Mouse (Mus musculus) liver, embryonic 14.5 days (tissue): ENCODE results near the gene Ext2. TPM values are rescaled to one million over a fixed set of nuclear protein-coding genes. Genes with fewer than 3 reads are reported as not detected.

ENCODE experiments used
- ATAC-seq: fragments of 200-750 bp; cut with Nextera tagmentation; 2 replicates; pipeline ENCODE4 v1.8.0; 2017; ENCODE audit warnings: moderate number of reproducible peaks, mild to moderate bottlenecking, moderate library complexity; ENCODE audit not compliant: insufficient read depth
- DNase-seq, 3 experiments: peaks; one replicate each; pipeline ENCODE4 v3.0.0-alpha.2; 2012 to 2013; ENCODE audit warnings: low read depth in 3 of 3, low spot score in 3 of 3
- H3K27ac ChIP-seq: fragments of 300-500 bp; sonication (generic); 2 replicates; pipeline ENCODE4 v1.5.1; 2014; ENCODE audit warnings: moderate library complexity, mild to moderate bottlenecking, control low read depth, inconsistent platforms
- H3K27me3 ChIP-seq: fragments of 300-500 bp; sonication (generic); 2 replicates; pipeline ENCODE4 v1.6.1; 2014; ENCODE audit warnings: mild to moderate bottlenecking, low read length, moderate library complexity; ENCODE audit not compliant: control insufficient read depth, insufficient read depth
- H3K36me3 ChIP-seq: fragments of 300-500 bp; sonication (generic); replicated peaks from 2 replicates; pipeline ENCODE4 v1.6.1; 2014; ENCODE audit warnings: low read depth; ENCODE audit not compliant: control insufficient read depth, insufficient read depth
- H3K4me1 ChIP-seq, 2 experiments: fragments of 200-500 bp in 1 of 2; fragments of 300-500 bp in 1 of 2; sonication (generic) in 1 of 2; replicated peaks; 2 replicates each; pipeline ENCODE4 v1.6.1; 2012 to 2014; ENCODE audit warnings: antibody characterized with exemption in 1 of 2, inconsistent platforms in 1 of 2, low read length in 1 of 2; ENCODE audit not compliant: control insufficient read depth in 2 of 2, insufficient read depth in 2 of 2
- H3K4me2 ChIP-seq: fragments of 300-500 bp; sonication (generic); 2 replicates; pipeline ENCODE4 v1.6.1; 2014; ENCODE audit warnings: low read depth, mild to moderate bottlenecking, control low read depth, moderate library complexity
- H3K4me3 ChIP-seq, 2 experiments: fragments of 200-500 bp in 1 of 2; fragments of 300-500 bp in 1 of 2; sonication (generic) in 1 of 2; 2 replicates each; pipeline ENCODE4 v1.5.1; 2012 to 2014; ENCODE audit warnings: low read depth in 2 of 2, low read length in 2 of 2, mild to moderate bottlenecking in 2 of 2, control low read depth in 1 of 2, inconsistent platforms in 1 of 2, moderate library complexity in 1 of 2; ENCODE audit not compliant: insufficient read depth in 1 of 2
- H3K9ac ChIP-seq: fragments of 300-500 bp; sonication (generic); replicated peaks from 2 replicates; pipeline ENCODE4 v1.6.1; 2014; ENCODE audit warnings: mild to moderate bottlenecking, control low read depth, moderate library complexity
- H3K9me3 ChIP-seq: fragments of 300-500 bp; sonication (generic); 2 replicates; pipeline ENCODE4 v1.6.1; 2016; ENCODE audit warnings: low read length, mixed read lengths; ENCODE audit not compliant: control insufficient read depth
- CTCF ChIP-seq: IDR thresholded peaks from 2 replicates; pipeline ENCODE4 v1.5.1; 2016; ENCODE audit warnings: antibody characterized with exemption, low read depth, control low read depth
- EP300 ChIP-seq: IDR thresholded peaks from 2 replicates; pipeline ENCODE4 v1.6.1; 2016; ENCODE audit warnings: antibody characterized with exemption, low read depth
- WGBS: fragments of 180-500 bp; shearing (Covaris S2); extraction: QIAGEN DNeasy Blood & Tissue Kit; methylation state at CpG from one replicate; pipeline ENCODE4 v1.1.7; 2014; ENCODE audit not compliant: insufficient replicate concordance; 5-methylcytosine and 5-hydroxymethylcytosine counted together
- polyA plus RNA-seq, 2 experiments: library from polyadenylated mRNA; depleted of rRNA in 1 of 2; stranded (reverse) in 1 of 2; unstranded in 1 of 2; fragments of >200 nt; fragmentation: Nextera tagmentation in 1 of 2; extraction: Ambion mirVana in 1 of 2; gene quantifications; 2 replicates each; pipeline versions ENCODE4 v1.2.1 to v1.2.3; 2012 to 2014

Ext2 gene
- polyA plus RNA-seq, 2 experiments, result 10.9 to 22.1 TPM

DNA sequence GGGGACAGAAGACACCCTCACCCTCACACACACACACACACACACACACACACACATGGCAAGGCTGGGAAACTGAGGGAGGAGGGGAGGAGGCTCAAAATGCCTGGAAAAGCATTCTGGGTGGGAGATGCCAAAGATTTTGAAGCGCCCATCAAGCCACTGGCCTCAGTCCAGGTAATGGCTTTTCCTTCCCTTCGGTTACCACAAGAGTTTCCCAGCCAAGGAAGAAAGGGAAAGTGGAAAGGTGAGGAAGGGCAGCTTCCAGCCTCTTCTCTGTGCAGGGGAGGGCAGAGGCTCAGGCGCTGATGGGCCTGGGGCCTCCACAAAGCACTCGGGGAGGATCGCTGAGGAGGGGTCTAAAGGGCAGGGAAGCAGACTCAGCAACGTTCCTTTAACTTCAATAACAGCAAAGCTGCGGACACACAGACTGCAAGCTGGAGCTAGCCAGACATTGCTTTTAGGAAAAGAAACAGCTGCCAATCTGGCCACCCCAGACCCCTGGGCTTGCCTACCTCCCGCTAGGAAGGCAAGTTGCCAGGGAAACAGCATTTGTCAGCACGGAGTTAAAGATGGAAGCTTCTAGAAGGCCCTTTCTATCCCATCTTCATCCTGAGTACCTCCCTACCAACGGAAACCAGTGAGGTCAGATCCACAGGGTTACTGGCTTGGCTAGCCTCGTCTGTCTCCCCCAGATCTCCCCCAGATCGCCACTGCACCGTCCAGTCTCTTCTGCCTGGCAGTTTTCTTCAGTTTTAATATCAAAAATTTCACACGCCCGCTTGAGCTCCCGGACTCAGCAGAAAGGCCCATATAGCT, 43.1 kb downstream of the Ext2 start:
- Histone ChIP-seq H3K9me3 (no peaks in the 10 kb centered on the region), H3K4me3 (no peak overlapping the region), H3K27ac (no peak overlapping the region), H3K9ac (no peak overlapping the region), H3K27me3 (no peaks in the 10 kb centered on the region), H3K36me3 (no peaks in the 10 kb centered on the region), H3K4me2 (no peak overlapping the region), H3K4me1 (peaks cover 0 to 5% of the 10 kb centered on the region in 2 experiments; a peak in 2 of 4 replicates)
- no peak for TF ChIP-seq CTCF
- TF ChIP-seq EP300, result no peak
- 68% methylated on average over 16 of the region's 16 CpGs for WGBS
- ATAC-seq (no peak), DNase-seq (no peak)

DNA sequence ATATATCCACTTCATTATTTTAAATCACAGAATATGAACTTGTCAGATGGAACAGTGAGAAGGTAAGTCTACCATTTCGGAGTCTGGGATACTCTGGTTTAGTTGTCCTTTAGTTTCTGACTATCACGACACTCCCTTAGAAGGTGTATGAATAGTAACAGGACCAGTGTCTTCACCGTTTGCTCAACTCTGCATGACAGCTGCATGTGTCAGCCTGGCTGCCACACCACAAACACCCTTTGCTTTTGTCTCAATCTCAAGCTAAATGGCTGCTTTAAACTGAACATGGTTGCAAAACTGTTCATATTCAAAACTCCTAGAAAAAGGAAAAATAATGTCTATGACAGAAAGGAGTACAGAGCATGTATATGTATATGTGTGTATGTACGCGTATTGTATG, 43.8 kb downstream of the Ext2 start:
- TF ChIP-seq EP300 (no peak), CTCF (no peak)
- peaks cover 0 to 5% of the 10 kb centered on the region in 2 experiments; a peak in 2 of 4 replicates for H3K4me1 ChIP-seq

DNA sequence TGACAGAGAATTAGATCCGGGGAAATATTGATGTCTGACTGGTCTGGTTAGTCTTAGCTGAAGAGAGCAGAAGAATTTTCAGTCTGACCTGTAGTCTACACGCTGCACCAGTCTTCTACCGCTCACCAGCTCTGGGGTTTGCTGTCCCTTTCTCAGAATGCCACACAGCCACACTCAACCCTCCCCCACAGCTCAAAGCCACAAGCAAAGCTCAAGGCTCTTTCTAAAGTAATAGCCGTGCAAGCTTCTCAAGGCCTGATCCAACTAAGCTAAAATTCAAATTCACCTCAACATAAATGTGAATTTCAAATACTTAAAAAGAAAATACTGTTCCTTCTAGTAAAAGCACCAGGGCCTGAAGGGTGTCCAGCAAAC, 45.3 kb downstream of the Ext2 start:
- WGBS, result 58% methylated on average over 4 of the region's 4 CpGs
- Histone ChIP-seq H3K4me1 (peaks cover 0 to 5% of the 10 kb centered on the region in 2 experiments; a peak in 2 of 4 replicates), H3K27ac (no peak overlapping the region), H3K27me3 (no peaks in the 10 kb centered on the region), H3K4me3 (no peak overlapping the region), H3K9me3 (no peaks in the 10 kb centered on the region), H3K9ac (no peak overlapping the region), H3K36me3 (no peaks in the 10 kb centered on the region), H3K4me2 (no peak overlapping the region)
- TF ChIP-seq EP300, result no peak
- no peak for TF ChIP-seq CTCF
- ATAC-seq (no peak), DNase-seq (no peak)

More for the DNA sequence above, 43.8 kb downstream of the Ext2 start:
- no peaks in the 10 kb centered on the region for H3K36me3 ChIP-seq
- 75% methylated on average over 5 of the region's 5 CpGs for WGBS
- DNase-seq (no peak), ATAC-seq (no peak)
- no peaks in the 10 kb centered on the region for H3K27me3 ChIP-seq
- no peaks in the 10 kb centered on the region for H3K9me3 ChIP-seq
- no peak overlapping the region for H3K4me3 ChIP-seq
- no peak overlapping the region for H3K9ac ChIP-seq
- H3K27ac ChIP-seq, result no peak overlapping the region
- H3K4me2 ChIP-seq, result no peak overlapping the region

DNA sequence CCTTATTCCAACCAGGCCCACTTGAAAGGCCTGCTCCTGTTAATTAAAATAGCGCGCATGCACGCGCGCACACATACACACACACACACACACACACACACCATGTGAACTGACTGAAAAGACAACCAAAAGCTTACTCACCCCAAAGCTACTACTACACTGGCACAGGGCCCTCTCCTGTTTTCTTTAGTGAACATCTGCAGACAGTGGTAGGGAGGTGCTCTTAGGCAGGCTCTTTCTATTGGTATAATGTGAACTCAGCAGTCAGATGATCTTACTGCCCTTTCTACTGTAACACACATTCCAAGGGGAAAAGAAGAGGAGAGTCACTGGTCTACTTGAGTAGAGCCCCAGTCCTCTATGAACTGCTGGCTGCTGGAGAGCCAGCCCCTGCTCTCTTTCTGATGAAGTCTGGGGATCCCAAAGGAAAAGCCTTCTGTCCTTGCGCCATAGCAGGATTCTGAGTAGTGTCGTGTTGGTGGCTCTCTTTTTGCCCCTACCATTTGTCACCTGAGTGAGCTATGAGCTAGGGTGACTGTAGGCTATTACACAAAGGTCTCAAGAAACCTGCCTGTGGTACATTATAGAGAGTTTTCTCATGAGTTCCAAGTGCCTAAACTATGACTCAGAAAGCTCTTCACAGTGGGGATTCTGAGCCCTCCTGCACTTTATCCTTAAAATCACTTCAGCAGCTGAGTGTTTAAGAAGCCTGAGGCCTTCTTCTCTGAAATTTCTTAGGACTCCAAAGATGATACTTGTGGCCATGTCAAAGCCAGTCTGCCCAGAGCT, 45.9 kb downstream of the Ext2 start:
- H3K27me3 ChIP-seq, result no peaks in the 10 kb centered on the region
- no peaks in the 10 kb centered on the region for H3K36me3 ChIP-seq

DNA sequence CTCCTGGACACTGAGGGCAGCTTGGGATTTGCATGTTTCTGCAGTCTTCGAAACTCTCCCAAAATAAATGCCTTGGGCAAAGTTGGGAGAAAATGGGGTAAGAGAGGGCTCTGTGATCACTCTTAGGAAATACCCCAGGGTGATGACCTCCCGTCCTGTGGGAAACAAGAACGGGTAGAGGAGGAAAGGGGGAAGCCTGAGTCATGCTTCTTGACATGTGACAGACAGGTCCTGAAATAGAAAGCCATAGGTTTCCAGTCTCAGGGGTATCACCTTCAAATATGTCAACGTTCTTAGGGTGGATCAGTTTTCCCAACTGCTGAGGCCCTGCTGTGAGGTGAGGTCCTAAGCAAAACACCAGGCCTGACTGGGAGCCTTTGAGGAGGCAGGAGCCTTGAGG, 46.9 kb downstream of the Ext2 start:
- 32% methylated on average over 4 of the region's 4 CpGs for whole genome bisulfite sequencing
- no peak for ATAC-seq

More for the DNA sequence above, 45.9 kb downstream of the Ext2 start:
- Histone ChIP-seq H3K4me2 (no peak overlapping the region), H3K4me1 (peaks cover 0 to 5% of the 10 kb centered on the region in 2 experiments; a peak in 2 of 4 replicates), H3K27ac (no peak overlapping the region), H3K9me3 (no peaks in the 10 kb centered on the region), H3K4me3 (no peak overlapping the region), H3K9ac (no peak overlapping the region)
- TF ChIP-seq EP300, result no peak
- no peak for TF ChIP-seq CTCF
- 84% methylated on average over 7 of the region's 7 CpGs for WGBS
- ATAC-seq (no peak), DNase-seq (no peak)

More for the DNA sequence above, 46.9 kb downstream of the Ext2 start:
- Histone ChIP-seq H3K4me3 (no peak overlapping the region), H3K9me3 (no peaks in the 10 kb centered on the region), H3K27me3 (no peaks in the 10 kb centered on the region), H3K9ac (no peak overlapping the region), H3K4me1 (peaks cover 0 to 5% of the 10 kb centered on the region in 2 experiments; a peak in 2 of 4 replicates), H3K36me3 (no peaks in the 10 kb centered on the region), H3K27ac (no peak overlapping the region), H3K4me2 (no peak overlapping the region)
- no peak for DNase-seq
- no peak for TF ChIP-seq CTCF
- TF ChIP-seq EP300, result no peak
